Mouse (Mus musculus): Measurements from ENCODE around the gene Ice1. TPM values are rescaled to one million over a fixed set of nuclear protein-coding genes. Genes with fewer than 3 reads are reported as not detected.

The Ice1 gene
- 22.5 and 24.2 TPM in 2 replicates for polyA plus RNA-seq (2012; rRNA removed)

DNA sequence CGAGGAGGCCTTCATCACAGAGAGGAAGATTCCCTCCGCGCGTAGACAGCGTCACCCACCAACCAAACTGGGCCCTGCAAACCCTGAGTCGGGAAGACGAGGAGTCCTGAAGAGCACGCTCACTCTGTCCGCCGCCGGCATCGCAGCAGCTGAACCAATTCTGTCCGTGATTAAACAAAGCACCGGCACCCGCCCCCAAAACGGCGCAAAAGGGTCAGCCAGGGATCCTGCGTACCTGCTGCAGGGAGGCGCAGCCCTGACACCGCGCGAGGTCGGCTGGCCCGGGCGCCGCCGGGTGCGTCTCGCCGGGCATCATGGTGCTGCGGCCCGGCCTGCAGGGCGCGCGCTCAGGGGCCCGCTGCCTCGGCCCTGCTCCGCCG lies at the start of gene Ice1:
Gene Ice1 (minus strand): TSS at position 353 of the 380 bp plus-strand sequence.
- no peak for DNase-seq (ENCODE audit: low read depth)

DNA sequence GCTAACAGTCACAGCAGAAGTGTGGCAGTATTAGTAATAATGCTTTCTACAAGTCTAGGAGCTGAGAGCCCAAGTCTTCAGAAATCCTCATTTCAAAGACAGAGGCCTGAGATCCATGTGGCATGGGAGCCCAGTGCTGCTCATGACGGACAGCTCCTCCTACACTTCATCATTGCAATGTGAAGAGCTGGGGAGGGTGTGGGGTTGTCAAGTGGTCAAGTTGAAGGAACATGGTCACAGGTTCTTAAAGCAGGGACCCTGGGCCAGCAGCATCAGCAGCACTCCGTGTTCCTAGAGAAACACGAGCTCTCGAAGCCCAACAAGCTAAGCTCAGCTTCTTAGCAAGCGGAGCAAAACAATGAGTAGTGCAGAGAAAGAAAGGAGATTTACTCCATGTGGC lies 48.4 kb upstream of the Ice1 start:
- DNase-seq (ENCODE audit: low read depth) = no peak

- DNase-seq (ENCODE audit: low read depth) = no peak
These were observed 47.7 kb upstream of the Ice1 start for GRCm38 (mm10) chr13:70684976-70685609.

DNA sequence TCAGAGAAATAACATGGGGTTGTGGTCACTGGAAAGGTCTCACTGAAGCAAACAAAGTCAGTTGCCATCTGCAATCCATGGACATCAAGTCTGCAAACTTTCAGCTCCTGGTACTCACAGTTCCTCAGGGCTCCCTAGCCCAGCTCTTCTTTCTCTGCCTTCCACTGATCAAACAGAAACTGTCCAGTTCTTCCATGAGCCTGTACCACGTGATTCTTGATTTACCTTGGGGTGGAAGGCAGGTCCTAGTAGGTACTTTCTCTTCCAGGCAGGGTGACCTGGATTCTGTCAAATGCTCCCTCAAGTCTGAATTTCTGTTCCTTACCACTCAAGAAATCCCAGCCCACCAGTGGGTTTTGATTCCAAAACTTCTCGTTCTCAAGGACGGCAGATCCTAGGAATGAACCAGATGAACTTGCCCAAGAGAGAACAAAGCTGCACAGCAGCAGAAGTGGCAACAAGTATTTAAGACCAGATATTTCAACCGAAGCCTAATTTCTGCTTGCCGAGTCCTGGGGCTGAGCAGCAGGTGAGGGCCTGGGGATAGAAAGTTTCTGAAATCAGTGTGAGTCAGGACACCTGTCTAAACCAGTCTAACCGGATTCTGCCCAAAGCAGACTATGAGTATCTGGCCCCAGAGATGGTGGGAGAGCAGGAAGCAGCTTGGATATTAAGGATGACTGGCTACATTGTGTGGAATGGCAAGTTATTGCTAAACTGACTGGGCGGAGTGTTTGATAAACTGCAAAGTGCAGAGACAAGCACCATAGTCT lies 44.2 kb upstream of the Ice1 start:
- DNase-seq (ENCODE audit: low read depth) = peak; percentile 77

GRCm38 (mm10) chr13:70680316-70680715 lies 42.9 kb upstream of the Ice1 start:
- DNase-seq (ENCODE audit: low read depth) = no peak

DNA sequence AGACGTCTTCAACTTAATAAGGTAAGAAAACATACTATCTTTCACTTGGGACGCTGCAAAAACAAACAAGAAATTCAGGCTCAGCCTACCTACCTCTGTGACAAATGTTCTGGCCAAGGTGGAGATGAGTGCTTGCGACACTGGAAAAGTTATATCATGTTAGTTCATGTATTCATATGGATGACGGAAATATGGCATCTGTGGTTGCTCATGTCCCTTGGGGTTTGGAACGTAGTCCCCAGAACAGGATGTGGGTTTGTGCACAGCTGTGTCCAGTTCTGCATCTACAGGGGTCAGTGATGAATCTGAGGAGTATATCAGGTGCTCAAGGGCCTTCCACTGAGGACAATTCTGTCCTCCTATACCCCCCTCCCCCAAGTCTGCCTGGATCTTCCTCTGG lies 40.3 kb upstream of the Ice1 start:
- no peak for DNase-seq (ENCODE audit: low read depth)

GRCm38 (mm10) chr13:70676243-70677183 lies 39.1 kb upstream of the Ice1 start:
- no peak for DNase-seq (ENCODE audit: low read depth)

GRCm38 (mm10) chr13:70674998-70675397 lies 37.6 kb upstream of the Ice1 start:
- DNase-seq (ENCODE audit: low read depth) = no peak

DNA sequence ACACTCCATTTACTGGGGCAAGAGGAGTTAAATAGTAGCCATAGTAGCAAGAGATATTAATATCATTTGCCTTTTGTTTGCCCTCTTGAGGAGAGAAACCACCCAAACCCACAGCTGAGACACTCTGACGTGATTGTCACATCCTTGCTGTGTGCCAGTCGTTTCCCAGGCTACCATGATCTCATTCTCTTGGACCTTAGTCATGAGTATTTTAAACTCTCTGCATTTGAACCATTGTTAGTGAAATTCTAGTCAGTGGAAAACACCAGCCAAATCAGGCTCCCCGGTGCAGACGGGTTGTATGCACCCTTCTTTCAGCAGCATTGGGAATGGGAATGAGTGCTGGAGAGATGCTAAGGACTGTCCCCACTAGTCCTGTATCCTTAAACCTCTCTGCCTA lies 32.6 kb upstream of the Ice1 start:
- no peak for DNase-seq (ENCODE audit: low read depth)

GRCm38 (mm10) chr13:70659715-70660114 lies 22.3 kb upstream of the Ice1 start:
- DNase-seq (ENCODE audit: low read depth) = no peak

DNA sequence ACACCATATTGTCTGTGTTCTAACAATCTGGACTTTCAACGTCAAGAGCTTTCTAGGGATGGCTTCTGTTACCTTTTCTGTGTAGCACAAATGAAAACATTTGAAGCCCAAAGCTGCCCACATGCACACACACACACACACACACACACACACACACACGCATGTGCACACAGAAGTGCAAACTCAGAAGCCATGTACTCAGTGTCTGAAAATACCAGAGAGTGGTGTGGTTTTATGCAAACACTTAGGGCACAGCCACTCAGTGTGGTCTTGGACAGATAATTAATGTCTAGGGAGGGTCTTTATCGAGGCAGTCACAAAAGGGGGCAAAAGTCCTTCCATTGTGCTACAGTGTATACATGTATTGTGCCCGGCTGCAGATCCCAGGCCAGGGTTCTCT lies 19.3 kb upstream of the Ice1 start:
- DNase-seq (ENCODE audit: low read depth) = no peak

GRCm38 (mm10) chr13:70656329-70656728 lies 18.9 kb upstream of the Ice1 start:
- DNase-seq (ENCODE audit: low read depth) = no peak

DNA sequence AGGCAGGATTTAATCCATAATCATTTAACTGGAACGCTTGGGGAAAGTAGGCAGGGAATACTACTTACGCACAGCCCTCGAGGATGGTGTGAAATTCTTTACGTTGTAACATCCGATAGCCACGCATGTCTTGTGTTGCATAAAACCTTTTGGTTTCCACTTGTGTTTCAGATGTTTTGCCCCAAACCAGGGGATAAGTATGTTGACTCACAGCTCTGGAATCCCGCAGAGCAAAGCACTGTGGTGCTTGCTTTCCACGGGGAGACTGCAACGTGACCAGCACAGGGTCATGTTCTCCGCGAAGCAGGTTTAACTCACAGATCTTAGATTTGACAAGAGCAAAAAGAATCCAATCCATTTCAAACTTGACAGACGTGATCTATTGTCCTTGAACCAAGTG lies 18.1 kb upstream of the Ice1 start:
- no peak for DNase-seq (ENCODE audit: low read depth)

- DNase-seq (ENCODE audit: low read depth) = no peak
These were observed 16.8 kb upstream of the Ice1 start for GRCm38 (mm10) chr13:70654091-70654770.

GRCm38 (mm10) chr13:70653457-70653856 lies 16.0 kb upstream of the Ice1 start:
- no peak for DNase-seq (ENCODE audit: low read depth)

DNA sequence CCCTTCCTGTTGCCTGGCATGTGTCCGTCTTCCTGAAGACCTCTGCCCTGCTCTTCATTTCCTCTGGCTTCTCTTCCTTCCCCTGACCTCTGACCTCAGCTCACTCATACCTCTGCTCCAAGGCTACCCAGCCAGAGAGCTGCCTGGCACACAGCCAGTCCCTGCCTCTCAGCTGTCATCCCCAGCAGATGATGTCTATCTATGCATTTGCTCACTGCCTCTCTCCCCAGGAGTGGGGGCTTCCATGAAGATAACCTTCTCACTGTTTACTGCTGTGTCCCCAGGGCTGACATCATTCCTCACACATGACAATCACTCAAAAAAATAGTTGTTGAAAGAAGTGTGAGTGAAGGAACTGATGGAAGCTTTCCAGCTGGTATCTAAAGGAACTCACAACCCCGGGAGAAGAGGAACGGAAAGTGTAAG lies 12.6 kb upstream of the Ice1 start:
- no peak for DNase-seq (ENCODE audit: low read depth)

DNA sequence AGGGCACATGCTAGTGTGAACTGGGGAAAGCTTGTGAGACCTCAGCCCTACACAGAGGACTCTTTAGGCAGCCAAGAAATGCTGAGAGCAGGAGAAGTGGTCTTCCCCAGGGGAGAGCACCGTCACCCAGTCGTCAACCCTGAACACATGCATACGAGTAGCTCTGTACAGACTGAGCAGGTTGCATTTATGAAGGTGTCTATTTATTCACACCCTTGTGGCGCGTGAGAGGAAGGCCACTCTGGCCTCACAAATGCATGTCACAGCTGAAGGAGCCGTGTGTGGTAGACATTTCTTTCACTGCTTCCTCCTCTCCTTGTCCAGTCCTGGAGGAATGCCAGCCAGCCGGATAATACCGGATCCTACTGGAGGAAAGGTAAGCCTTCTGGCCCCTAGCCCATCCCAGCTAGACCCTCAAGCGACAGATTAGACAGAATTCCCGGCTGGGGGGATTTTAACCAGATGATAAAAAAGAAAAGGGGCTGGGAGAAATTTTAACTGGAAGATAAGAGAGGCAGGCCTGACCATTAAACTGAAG lies 8.6 kb upstream of the Ice1 start:
- DNase-seq (ENCODE audit: low read depth) = no peak

DNA sequence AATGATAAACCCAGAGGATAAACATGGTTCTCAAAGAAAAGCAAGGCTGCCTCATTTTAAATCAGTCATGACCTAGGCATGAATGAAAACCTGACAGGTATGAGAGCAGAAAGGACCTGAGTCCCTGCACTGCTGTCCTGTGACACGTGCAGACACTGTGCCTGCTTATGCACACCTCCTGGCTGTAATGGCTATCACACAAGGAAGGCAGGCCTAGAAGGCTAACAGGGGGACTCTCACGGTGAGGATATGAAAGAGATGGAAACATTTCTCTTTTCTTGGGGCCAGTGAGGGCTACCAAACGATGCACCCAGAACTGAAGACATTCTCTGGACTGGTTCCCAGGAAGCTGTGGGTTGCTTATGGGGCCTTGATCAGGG lies 6.6 kb upstream of the Ice1 start:
- DNase-seq (ENCODE audit: low read depth) = no peak

GRCm38 (mm10) chr13:70643408-70644082 lies 6.1 kb upstream of the Ice1 start:
- DNase-seq (ENCODE audit: low read depth) = no peak

DNA sequence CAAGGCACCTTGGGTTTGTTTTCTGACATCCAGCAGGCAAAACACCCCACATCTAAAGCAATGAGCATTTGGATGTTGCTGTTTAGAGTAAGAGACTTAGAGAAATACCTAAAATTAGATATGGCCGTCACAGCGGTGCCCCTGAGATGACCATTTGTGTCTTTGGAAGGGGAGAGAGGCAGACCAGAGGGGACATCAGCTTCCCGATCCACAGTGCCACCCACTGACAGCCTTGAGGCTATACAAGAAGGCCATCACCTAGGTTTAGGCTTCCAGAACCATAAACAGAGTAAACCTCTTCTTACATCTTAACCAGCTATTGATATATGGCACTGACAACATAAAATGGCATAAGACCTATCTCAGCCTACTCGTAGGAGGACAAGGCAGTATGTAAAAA lies 4.5 kb upstream of the Ice1 start:
- no peak for DNase-seq (ENCODE audit: low read depth)

GRCm38 (mm10) chr13:70641381-70641780 lies 3.9 kb upstream of the Ice1 start:
- peak; percentile 84 for DNase-seq (ENCODE audit: low read depth)
